Mouse (Mus musculus): Measurements from ENCODE around the gene Krt35. TPM values are rescaled to one million over a fixed set of nuclear protein-coding genes. Genes with fewer than 3 reads are reported as not detected.

Krt35 gene
- polyA plus RNA-seq, 1 experiment, result not detected

DNA sequence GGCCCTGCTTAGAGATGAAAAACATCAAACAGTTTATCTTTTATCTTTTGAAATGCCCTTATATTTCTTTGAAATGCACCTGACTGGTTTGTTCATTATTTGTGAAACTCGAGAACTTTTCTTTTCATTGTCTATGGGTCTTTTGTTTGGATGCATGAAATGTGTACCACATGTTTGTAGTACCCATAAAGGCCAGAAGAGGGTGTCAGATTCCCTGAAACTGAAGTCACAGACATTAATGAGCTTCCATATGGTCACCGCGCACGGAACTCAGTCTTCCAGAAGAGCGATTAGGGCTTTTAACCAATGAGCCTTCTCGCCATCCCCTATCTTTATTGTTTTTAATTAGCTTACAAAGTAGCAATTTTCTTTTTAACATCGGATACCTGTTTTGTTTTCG lies 37.2 kb downstream of the Krt35 start:
- TF ChIP-seq POLR2A (IDR thresholded peaks at IDR 0.05; ENCODE audit: control insufficient read depth, low read depth, low read length) (no peak), CTCF (IDR thresholded peaks at IDR 0.05; ENCODE audit: control insufficient read depth, insufficient read depth, insufficient replicate concordance, low read depth, low read length) (no peak)
- H3K4me1 ChIP-seq (ENCODE audit: control insufficient read depth, insufficient read depth, low read length), result no peaks in the 10 kb centered on the region

DNA sequence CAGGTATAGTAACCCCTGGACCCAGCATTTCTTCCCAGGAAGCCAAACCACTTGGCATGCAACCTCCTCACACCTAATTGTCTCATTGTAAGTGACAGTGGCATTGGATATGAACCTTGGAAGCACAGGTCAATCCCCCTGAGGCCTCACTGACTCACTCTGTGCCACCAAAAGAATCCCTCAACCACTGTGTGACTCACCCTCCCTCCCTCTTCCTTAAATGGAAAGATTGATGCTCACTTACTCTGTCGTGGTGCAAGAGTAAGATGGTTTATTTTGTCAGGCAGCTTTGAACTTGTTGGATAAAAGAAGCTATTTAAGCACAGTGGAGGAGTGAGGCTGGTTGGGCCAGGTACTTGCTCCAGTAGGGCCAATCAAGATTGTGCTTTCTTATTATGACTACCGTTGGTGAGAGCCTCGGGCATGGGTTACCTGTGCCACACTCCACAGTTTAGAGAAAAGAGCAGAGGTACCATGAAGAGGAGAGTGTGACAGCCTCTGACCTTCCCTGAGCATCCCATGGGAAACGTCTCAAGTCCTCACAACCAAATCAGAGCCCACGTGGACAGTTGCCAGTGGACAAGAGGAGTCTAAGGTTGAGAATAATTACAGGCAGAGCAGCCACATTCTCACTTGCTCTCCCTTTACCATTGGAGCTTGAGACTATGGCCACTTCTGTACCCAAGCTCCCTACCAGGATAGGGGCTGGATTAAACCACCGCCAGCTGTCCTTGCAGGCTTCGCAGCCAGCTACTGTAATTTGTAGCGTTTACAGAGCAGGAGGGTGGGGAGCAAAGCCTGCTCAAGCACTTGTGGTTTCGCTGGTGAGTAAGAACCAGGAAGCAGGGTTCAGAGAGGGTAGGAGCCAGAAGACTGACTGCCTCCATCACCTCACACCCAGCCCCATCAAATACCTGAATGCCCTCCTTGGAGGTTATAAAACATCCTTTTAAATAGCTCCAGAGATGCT lies 40.1 kb downstream of the Krt35 start:
- no peaks in the 10 kb centered on the region for H3K4me1 ChIP-seq (ENCODE audit: control insufficient read depth, insufficient read depth, low read length)

More for the DNA sequence above, 37.2 kb downstream of the Krt35 start:
- no peaks in the 10 kb centered on the region for H3K36me3 ChIP-seq (ENCODE audit: control insufficient read depth, insufficient read depth, low read length)
- H3K27me3 ChIP-seq (ENCODE audit: control insufficient read depth, insufficient read depth, low read length), result no peaks in the 10 kb centered on the region
- no peak overlapping the region for H3K27ac ChIP-seq (ENCODE audit: control insufficient read depth, insufficient read depth, low read depth, low read length)
- H3K4me3 ChIP-seq (ENCODE audit: control insufficient read depth, low read depth, low read length), result no peak overlapping the region

DNA sequence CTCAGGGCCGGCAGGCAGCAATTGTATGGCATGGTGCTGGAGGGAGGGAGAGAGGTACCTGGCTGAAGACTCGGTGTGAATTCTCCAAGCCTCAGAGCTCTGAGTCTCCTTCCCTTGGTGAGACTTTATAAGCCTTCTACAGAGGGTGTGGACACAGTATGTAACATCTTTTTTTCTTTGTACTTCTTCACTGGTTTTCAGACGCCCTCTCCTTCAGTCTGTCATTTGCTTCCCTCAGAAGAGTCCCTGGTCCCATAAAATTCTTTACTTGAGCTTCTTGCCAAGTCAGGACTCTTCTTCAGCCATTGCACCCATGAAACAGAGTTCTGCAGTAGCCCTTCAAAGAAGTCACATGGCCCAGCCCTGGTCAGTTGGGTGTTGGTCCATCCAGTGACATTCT lies 45.6 kb downstream of the Krt35 start, which contains the start of gene Krt31:
Gene Krt31 (minus strand): TSS at position 101 of the 400 bp plus-strand sequence.
- Histone ChIP-seq H3K4me1 (ENCODE audit: control insufficient read depth, insufficient read depth, low read length) (no peaks in the 10 kb centered on the region), H3K27me3 (ENCODE audit: control insufficient read depth, insufficient read depth, low read length) (no peaks in the 10 kb centered on the region), H3K4me3 (ENCODE audit: control insufficient read depth, low read depth, low read length) (no peak within 1 kb of the TSS), H3K27ac (ENCODE audit: control insufficient read depth, insufficient read depth, low read depth, low read length) (no peak within 1 kb of the TSS), H3K36me3 (ENCODE audit: control insufficient read depth, insufficient read depth, low read length) (no peaks in the 10 kb centered on the region)
- TF ChIP-seq POLR2A (IDR thresholded peaks at IDR 0.05; ENCODE audit: control insufficient read depth, low read depth, low read length) (no peak), CTCF (IDR thresholded peaks at IDR 0.05; ENCODE audit: control insufficient read depth, insufficient read depth, insufficient replicate concordance, low read depth, low read length) (no peak)

More for the DNA sequence above, 40.1 kb downstream of the Krt35 start:
- H3K36me3 ChIP-seq (ENCODE audit: control insufficient read depth, insufficient read depth, low read length), result no peaks in the 10 kb centered on the region
- no peak for TF ChIP-seq CTCF (IDR thresholded peaks at IDR 0.05; ENCODE audit: control insufficient read depth, insufficient read depth, insufficient replicate concordance, low read depth, low read length)
- TF ChIP-seq POLR2A (IDR thresholded peaks at IDR 0.05; ENCODE audit: control insufficient read depth, low read depth, low read length), result no peak
- H3K27me3 ChIP-seq (ENCODE audit: control insufficient read depth, insufficient read depth, low read length), result no peaks in the 10 kb centered on the region
- H3K27ac ChIP-seq (ENCODE audit: control insufficient read depth, insufficient read depth, low read depth, low read length), result no peak overlapping the region
- no peak overlapping the region for H3K4me3 ChIP-seq (ENCODE audit: control insufficient read depth, low read depth, low read length)

DNA sequence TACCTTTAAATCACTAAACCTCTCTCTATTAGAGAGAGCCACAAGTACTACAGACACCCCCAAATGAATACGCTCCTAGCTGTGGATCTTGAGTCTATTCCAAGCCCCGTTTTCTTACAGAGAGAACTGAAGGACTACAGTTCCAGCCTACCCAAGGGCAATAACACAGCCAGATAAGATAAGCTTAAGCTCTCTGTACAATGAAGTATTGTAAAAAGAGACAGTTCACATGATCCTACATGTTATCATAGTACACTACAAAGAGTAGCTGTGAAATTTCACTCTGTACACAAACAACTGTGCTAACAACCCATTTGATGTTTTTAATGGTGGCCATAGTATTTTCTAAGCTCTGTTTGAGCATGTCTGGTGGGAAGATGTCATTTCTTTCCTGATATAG lies 48.8 kb downstream of the Krt35 start:
- TF ChIP-seq CTCF (IDR thresholded peaks at IDR 0.05; ENCODE audit: control insufficient read depth, insufficient read depth, insufficient replicate concordance, low read depth, low read length) (no peak), POLR2A (IDR thresholded peaks at IDR 0.05; ENCODE audit: control insufficient read depth, low read depth, low read length) (no peak)
- Histone ChIP-seq H3K27me3 (ENCODE audit: control insufficient read depth, insufficient read depth, low read length) (no peaks in the 10 kb centered on the region), H3K27ac (ENCODE audit: control insufficient read depth, insufficient read depth, low read depth, low read length) (no peak overlapping the region), H3K4me3 (ENCODE audit: control insufficient read depth, low read depth, low read length) (no peak overlapping the region), H3K4me1 (ENCODE audit: control insufficient read depth, insufficient read depth, low read length) (no peaks in the 10 kb centered on the region), H3K36me3 (ENCODE audit: control insufficient read depth, insufficient read depth, low read length) (no peaks in the 10 kb centered on the region)

DNA sequence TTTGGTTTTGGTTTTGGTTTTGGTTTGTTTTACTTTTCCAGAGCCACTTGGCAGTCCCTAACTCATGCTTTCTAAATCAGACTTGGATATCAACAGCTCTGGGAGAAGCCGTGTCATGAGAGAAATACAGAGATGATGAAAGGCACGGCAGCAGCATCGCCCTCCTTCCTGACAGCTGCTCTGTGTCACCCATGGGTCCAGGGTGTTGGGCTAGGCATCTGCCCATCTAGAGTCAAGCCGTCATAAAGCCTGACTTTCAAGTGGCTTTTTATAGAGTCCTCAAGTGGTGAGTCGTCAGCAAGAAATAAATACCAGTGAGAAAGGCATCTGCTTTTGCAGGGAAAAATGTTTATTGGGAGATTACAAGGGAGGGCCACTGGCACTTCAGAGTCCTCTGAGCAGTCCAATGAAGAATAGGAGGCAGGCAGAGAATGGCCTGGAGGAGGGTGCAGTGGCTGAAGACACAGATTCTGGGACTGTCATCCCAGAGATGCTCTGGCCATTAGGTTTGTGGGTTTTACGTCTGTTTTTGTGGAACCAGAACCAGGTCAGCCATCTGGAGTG lies 49.7 kb downstream of the Krt35 start:
- Histone ChIP-seq H3K27me3 (ENCODE audit: control insufficient read depth, insufficient read depth, low read length) (no peaks in the 10 kb centered on the region), H3K4me1 (ENCODE audit: control insufficient read depth, insufficient read depth, low read length) (no peaks in the 10 kb centered on the region), H3K36me3 (ENCODE audit: control insufficient read depth, insufficient read depth, low read length) (no peaks in the 10 kb centered on the region), H3K27ac (ENCODE audit: control insufficient read depth, insufficient read depth, low read depth, low read length) (no peak overlapping the region), H3K4me3 (ENCODE audit: control insufficient read depth, low read depth, low read length) (no peak overlapping the region)
- TF ChIP-seq CTCF (IDR thresholded peaks at IDR 0.05; ENCODE audit: control insufficient read depth, insufficient read depth, insufficient replicate concordance, low read depth, low read length) (no peak), POLR2A (IDR thresholded peaks at IDR 0.05; ENCODE audit: control insufficient read depth, low read depth, low read length) (no peak)

Other genes with a start within 250 kb of the Krt35 start
- gene Krtap4-16, start 244.6 kb downstream of the Krt35 start, polyA plus RNA-seq (2012; rRNA removed), result not detected in 2 replicates
- gene Gm11568, start 238.3 kb downstream of the Krt35 start, polyA plus RNA-seq (2012; rRNA removed), result not detected in 2 replicates
- not detected in 2 replicates for gene Gm11559, start 231.8 kb downstream of the Krt35 start, polyA plus RNA-seq (2012; rRNA removed)
- gene Krtap9-1, start 222.9 kb downstream of the Krt35 start, polyA plus RNA-seq (2012; rRNA removed), result not detected in 2 replicates
- gene Gm11567, start 217.1 kb downstream of the Krt35 start, polyA plus RNA-seq (2012; rRNA removed), result not detected in 2 replicates
- not detected in 2 replicates for gene Krtap31-1, start 188.3 kb downstream of the Krt35 start, polyA plus RNA-seq (2012; rRNA removed)
- gene Gm11565, start 181.5 kb downstream of the Krt35 start, polyA plus RNA-seq (2012; rRNA removed), result 3.6 and 3.9 TPM in 2 replicates
- gene Krtap31-2, start 159.9 kb downstream of the Krt35 start, polyA plus RNA-seq (2012; rRNA removed), result not detected in 2 replicates
- gene Krtap9-5, start 147.8 kb downstream of the Krt35 start, polyA plus RNA-seq (2012; rRNA removed), result not detected in 2 replicates
- gene Krtap29-1, start 117.2 kb downstream of the Krt35 start, polyA plus RNA-seq (2012; rRNA removed), result 0.24 TPM in 1 of 2 replicates, not detected in the other
- gene Krtap16-1, start 109.6 kb downstream of the Krt35 start, polyA plus RNA-seq (2012; rRNA removed), result 0.06 and 0.12 TPM in 2 replicates
- gene Krtap17-1, start 102.2 kb downstream of the Krt35 start, polyA plus RNA-seq (2012; rRNA removed), result 1.8 and 2.0 TPM in 2 replicates
- not detected in 2 replicates for gene Krt33a, start 80.0 kb downstream of the Krt35 start, polyA plus RNA-seq (2012; rRNA removed)
- gene Krt33b, start 66.4 kb downstream of the Krt35 start, polyA plus RNA-seq (2012; rRNA removed), result not detected in 2 replicates
- not detected in 2 replicates for gene Krt34, start 54.7 kb downstream of the Krt35 start, polyA plus RNA-seq (2012; rRNA removed)
- 0.12 and 0.18 TPM in 2 replicates for gene Krt31, start 45.7 kb downstream of the Krt35 start, polyA plus RNA-seq (2012; rRNA removed)
- gene Krt32, start 8.0 kb downstream of the Krt35 start, polyA plus RNA-seq (2012; rRNA removed), result 1.2 TPM in 1 of 2 replicates, not detected in the other
- gene Krt36, start 9.4 kb upstream of the Krt35 start, polyA plus RNA-seq (2012; rRNA removed), result not detected in 2 replicates
- not detected in 2 replicates for gene Krt13, start 25.3 kb upstream of the Krt35 start, polyA plus RNA-seq (2012; rRNA removed)
- gene Krt15, start 39.7 kb upstream of the Krt35 start, polyA plus RNA-seq (2012; rRNA removed), result 0.96 and 2.8 TPM in 2 replicates
- 0.75 and 10.1 TPM in 2 replicates for gene Krt19, start 52.4 kb upstream of the Krt35 start, polyA plus RNA-seq (2012; rRNA removed)
- gene Krt9, start 97.0 kb upstream of the Krt35 start, polyA plus RNA-seq (2012; rRNA removed), result not detected in 2 replicates
- 1.2 TPM in 1 of 2 replicates, not detected in the other for gene Krt14, start 111.3 kb upstream of the Krt35 start, polyA plus RNA-seq (2012; rRNA removed)
- gene Krt16, start 152.7 kb upstream of the Krt35 start, polyA plus RNA-seq (2012; rRNA removed), result not detected in 2 replicates
- gene Krt17, start 164.8 kb upstream of the Krt35 start, polyA plus RNA-seq (2012; rRNA removed), result not detected in 2 replicates
- gene Krt42, start 173.6 kb upstream of the Krt35 start, polyA plus RNA-seq (2012; rRNA removed), result not detected in 2 replicates
- gene Eif1, start 223.6 kb upstream of the Krt35 start, polyA plus RNA-seq (2012; rRNA removed), result 260 and 396 TPM in 2 replicates
- 0.43 TPM in 1 of 2 replicates, not detected in the other for gene Gast, start 238.2 kb upstream of the Krt35 start, polyA plus RNA-seq (2012; rRNA removed)